Mouse (Mus musculus): Measurements from ENCODE around the gene Vapa.

The Vapa gene

DNA sequence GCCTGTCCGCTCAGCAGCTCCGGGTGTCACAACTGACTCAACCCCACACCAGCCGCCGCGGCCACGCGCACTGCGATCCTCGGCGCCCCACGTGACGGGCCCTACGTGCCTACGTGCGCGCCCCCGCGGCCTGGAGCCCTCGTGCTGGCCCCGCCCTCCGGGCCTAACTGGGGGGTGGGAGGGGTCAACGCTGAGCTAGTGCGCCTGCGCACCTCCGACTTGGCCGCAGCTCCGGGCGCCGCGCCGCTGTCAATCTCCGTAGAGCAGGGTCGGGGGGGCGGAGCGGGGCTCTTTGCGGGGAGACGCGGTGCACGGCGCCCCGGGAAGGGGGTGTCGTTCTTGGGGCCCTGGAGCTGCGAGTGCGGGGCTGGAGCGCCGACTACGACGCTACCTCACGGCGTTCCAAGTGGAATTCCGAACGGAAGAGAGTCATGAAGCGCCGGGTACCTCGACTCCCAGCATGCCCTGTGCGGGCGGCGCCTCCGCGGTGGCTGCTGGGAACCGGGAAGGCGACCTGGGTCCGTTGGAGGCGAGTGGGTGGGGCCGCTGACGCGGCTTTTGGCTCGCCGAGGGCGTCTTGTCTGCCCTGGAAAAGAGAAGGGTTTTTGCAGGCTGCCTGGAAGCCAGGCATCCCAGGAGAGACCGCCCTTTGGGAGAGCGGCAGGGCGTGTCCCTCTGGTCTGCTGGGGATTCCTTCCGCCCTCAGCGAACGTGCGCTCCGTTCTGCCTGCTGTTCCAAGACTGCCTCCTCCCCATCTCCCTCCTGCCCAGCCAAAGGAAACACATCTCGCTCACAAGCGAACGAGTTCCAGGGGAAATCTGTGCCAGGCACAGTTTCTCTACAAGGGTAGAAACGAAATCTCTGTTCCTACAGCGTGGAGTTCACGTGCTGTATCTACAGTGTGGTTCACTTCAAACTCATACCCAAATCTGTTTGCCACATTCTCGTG is at the start of gene Vapa:
Gene Vapa, minus strand, starts transcription at position 93 of the 950 bp plus-strand sequence.
- peak; percentile 49; the same call in 1 of the 2 replicates for TF ChIP-seq GATA4 (IDR thresholded peaks at IDR 0.05; ENCODE audit: insufficient replicate concordance, low read length)

DNA sequence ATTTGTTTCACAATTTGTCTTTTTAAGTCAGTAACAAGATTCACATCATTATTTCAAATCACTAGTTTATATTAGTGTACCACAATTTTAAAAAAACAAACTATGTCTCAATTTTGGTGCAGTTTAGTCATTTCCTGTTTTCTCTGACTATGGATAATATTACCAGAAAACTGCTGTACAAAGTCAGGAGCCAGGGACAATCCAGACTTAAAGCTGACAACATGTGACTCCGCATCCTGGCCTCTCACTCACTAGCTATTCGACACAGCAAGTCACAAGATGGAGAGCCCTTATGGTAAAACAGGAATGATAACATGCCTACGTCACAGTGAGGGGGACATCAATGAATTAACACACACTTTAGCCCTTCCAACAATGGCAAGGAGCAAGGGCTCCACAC is 49.3 kb upstream of the Vapa start:
- no peak for TF ChIP-seq GATA4 (IDR thresholded peaks at IDR 0.05; ENCODE audit: insufficient replicate concordance, low read length)

DNA sequence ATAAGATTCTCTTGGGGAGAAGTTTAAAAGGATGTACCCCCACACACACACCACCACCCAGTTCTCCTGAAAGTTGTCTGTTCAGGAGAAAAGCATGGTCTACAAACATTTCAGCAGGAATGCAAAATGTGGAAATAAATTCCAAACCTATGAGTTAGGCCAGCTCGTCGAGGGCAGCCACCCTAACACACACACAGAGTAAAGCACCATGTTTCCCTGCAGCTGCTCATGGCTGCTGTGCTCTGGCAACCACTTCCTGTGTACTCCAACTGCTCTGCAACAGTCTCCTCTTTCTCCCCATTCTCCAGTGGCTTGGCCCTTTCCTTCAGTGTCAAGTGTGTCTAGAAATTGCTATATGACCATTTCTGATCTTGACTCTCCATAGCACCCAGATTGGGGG is 45.1 kb upstream of the Vapa start:
- no peak for TF ChIP-seq GATA4 (IDR thresholded peaks at IDR 0.05; ENCODE audit: insufficient replicate concordance, low read length)

DNA sequence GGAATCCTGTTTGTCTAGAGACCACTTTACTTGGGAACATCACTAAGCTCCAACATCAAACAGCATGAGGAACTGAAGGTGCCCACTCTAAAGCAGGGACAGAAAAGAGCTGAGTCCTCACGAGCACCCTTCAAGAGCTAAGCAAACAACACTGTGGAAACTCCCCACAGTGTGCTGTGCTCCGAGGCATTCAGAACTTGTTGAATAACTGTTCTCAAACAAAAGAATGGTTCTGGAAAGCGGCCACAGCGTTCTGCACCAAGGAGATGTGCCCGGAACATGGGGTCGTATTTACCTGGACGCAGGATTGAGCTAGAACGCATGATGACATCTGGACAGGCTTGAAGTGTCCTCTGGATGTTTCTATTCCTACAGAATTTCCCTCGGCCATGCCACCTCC is 44.6 kb upstream of the Vapa start:
- no peak for TF ChIP-seq GATA4 (IDR thresholded peaks at IDR 0.05; ENCODE audit: insufficient replicate concordance, low read length)

DNA sequence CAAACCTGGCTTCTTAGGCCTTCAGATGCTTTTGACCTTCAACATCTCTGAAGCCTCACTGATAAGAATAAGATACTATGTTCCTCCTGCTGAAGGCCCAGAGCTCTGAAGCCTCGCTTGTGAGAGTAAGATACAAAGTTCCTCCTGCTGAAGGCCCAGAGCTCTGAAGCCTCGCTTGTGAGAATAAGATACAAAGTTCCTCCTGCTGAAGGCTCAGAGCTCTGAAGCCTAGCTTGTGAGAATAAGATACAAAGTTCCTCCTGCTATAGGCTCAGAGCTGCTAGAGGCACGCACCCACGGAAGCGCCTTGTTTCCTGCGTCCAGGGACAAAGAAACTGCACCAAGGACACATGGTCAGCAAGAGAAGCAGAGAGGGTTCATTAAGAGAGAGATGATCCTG is 43.4 kb upstream of the Vapa start:
- TF ChIP-seq GATA4 (IDR thresholded peaks at IDR 0.05; ENCODE audit: insufficient replicate concordance, low read length), result no peak

DNA sequence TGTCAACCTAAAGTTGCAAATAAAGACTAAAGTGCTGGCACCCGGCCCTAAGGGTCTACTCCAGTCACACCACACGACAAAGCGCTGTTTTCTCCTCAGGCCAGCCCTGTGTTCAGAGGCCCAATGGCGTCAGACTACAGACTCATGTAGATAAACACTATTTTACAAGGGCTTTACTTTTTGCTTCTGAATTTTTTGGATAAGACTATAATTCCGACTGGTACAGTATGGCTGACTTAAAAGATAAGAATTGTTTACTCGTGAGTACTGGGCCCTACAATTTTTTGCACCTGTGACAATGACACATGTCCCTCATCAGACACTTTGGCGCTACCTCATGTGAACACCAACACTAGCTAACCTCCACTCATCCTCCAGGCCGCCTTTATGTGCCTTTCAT is 42.7 kb upstream of the Vapa start:
- TF ChIP-seq GATA4 (IDR thresholded peaks at IDR 0.05; ENCODE audit: insufficient replicate concordance, low read length), result no peak

DNA sequence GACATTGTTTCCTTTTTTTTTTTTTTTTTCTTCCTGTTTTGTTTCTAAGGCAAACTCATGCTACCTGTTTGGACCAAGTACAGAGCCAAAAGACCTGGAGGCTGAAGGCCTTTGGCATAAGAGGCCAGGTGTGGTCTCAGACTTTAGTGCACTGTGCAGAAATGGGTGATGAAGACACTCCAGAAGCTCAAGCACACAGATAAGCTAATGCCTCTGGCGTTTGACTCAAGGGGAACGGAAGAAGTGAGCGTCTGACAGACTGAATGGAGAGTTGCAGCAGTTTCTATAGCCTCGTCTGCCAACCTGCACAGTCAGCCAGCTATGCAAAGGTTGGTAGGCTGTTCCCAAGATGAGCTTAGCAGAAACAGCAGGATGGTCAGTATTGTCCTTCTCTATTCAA is 42.3 kb upstream of the Vapa start:
- TF ChIP-seq GATA4 (IDR thresholded peaks at IDR 0.05; ENCODE audit: insufficient replicate concordance, low read length), result no peak

DNA sequence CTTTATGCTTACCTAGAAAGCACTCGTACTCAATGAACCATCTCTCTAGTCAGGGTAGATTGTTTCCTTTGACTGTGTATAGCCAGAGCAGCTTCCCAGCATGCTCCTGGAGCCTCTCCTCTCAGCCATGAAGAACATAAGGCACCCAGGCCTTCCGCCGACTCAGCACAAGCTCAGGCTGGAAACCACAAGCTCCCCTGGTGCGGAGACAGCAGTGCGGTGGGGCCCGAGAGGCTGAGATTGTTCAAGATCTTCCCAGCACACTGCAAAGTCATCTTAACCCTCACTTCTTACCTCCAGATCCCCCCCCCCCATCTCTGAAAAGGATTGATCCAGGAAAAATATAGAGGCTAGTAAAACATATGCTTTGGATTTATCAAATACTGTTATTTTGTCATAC is 37.2 kb upstream of the Vapa start:
- no peak for TF ChIP-seq GATA4 (IDR thresholded peaks at IDR 0.05; ENCODE audit: insufficient replicate concordance, low read length)

DNA sequence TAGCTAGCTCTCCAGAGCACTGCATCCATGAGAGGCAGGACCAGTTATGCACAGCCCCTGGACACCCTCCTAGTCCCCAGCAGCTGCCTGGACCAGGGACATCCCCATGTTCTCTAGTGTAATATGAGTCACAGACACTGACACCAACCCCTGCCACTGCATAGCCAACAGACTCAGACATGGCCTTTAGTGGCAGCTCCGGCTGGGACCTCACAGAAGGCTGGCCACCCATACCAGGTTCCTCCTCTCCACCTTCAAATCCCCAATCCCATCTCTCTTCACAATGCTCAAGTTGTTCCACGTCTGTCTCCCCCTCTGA is 35.8 kb upstream of the Vapa start:
- TF ChIP-seq GATA4 (IDR thresholded peaks at IDR 0.05; ENCODE audit: insufficient replicate concordance, low read length), result no peak

DNA sequence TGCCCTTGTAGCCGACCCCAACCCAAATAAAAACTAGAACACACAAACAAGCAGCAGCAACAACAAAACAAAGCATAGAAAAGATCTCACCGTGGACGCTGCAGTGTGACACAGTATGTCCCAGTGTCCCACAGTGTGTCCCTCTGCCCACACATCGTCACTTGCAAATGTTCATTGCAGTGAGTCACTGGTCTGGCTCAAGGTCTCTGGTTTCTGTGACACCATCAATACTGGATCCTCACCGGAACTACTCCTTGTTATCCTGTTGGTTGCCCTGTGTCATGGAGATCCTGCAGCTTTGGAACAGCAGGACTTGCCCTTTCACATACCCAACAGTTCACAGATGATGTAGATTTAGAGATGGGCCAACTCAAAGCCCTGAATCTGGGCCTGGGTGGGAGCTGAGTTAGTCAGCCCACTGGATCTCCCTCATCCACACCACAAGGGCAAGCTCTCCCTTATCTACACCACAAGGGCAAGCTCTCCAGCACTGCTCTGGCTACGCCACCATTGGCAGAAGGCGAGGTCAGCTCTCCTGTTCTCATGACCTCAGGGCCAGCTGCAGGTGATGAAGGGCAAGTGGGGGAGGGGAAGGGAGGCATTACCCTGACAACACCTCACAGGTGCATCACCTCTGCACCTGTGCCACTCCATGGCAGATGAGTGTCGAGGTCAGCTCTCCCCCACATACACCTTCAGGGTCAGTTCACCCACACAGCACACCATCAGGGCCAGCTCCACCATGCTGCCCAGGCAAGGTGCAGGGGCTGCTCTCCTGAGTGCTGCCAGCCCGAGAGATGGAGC is 35.2 kb upstream of the Vapa start:
- no peak for TF ChIP-seq GATA4 (IDR thresholded peaks at IDR 0.05; ENCODE audit: insufficient replicate concordance, low read length)

DNA sequence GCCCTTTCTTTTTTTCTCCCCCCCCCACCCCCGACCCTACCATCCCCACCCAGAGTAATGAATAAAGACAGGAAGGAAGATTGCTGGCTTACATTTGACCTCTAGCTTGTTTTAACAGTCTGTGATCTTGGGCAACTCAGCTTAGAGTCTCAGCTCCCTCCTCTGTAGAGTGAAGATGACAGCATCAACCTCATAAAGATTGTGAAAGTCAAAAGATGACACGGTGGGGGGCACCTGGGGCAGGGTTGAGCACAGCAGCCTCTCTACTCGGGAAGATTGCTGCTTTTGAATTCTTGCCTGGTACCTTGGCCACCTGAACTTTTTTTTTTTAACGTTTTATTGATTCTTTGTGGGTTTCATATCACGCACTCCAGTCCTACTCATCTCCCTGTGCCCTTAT is 34.6 kb upstream of the Vapa start:
- TF ChIP-seq GATA4 (IDR thresholded peaks at IDR 0.05; ENCODE audit: insufficient replicate concordance, low read length), result no peak

DNA sequence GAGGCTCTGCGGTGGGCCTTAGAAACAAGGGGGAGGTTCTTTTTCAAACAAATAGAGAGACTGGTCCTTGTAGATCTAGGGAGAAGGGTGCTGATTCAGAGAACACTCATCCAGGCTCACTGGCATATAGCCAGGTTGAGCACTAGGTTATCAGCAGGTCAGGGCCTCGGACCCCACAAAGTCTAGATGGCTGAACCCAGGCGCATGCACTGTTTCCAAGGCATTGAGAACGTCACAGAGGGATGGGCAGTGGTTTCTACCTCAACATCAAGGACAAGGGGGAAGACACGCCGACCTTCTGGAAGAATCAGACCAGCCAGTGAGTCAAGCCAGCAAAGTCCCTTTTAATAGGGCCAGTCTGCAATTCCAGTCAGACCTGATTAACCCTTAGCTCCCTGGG is 33.9 kb upstream of the Vapa start:
- no peak for TF ChIP-seq GATA4 (IDR thresholded peaks at IDR 0.05; ENCODE audit: insufficient replicate concordance, low read length)

DNA sequence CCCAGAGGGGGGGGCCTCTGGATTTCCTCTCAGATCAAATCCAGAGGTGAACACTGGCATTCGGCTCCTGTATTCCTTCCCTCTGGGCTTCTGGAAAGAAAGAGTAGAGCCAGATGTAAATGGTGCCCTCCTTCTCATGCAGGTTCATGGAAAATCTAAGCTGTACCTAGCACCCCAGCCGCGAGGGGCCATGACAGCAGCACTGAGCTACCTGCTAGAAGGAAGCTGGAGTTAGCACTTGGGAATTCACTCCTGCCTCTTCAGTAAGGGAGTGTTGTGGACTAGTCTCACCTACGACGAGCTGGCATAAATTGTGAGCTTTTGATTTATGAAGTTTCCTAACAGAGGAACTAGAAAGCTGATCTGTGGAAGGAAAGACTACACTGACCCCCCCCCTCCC is 30.2 kb upstream of the Vapa start:
- no peak for TF ChIP-seq GATA4 (IDR thresholded peaks at IDR 0.05; ENCODE audit: insufficient replicate concordance, low read length)

DNA sequence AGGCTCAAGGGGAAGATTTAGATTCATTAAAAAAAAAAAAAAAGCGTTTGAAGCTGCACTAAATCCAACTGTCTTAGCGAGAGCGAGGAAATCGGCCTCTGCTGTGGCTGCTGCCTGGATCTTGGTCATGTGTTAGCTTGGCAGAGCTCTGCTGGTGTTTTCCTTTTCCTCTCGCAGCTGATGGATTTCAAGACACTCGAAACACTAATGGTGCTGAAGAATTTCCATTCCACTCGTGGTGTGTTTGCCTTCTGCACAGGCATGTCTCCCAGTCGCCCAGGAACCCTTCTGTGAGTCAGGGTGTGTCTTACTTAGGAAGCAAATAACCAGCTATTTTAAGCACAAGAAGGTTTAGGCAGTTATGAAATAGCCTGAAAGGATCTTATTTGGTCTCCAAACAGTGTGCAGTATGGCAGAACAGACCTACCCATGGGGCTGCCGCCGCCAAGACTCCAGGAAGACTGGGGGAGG is 29.7 kb upstream of the Vapa start:
- TF ChIP-seq GATA4 (IDR thresholded peaks at IDR 0.05; ENCODE audit: insufficient replicate concordance, low read length), result no peak

DNA sequence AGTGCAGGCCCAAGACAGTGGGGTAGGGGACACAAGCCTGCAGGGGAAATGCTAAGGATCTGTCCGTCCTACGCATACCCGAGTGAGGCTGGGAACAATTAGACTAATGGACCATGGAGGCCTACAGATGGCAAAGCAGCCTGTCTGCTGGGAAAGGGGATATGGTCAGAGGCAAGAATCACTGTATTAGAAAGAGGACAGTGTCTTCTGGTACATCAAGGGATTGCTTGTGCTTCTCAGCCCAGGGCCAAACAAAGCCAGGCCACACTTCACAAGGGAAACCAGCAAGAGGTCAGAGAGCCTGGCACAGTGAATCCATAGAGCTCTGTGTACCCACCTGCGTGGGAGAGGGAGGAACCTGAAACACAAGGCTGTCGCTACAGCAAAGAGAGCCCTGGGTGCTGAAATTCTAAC is 29.2 kb upstream of the Vapa start:
- no peak for TF ChIP-seq GATA4 (IDR thresholded peaks at IDR 0.05; ENCODE audit: insufficient replicate concordance, low read length)

DNA sequence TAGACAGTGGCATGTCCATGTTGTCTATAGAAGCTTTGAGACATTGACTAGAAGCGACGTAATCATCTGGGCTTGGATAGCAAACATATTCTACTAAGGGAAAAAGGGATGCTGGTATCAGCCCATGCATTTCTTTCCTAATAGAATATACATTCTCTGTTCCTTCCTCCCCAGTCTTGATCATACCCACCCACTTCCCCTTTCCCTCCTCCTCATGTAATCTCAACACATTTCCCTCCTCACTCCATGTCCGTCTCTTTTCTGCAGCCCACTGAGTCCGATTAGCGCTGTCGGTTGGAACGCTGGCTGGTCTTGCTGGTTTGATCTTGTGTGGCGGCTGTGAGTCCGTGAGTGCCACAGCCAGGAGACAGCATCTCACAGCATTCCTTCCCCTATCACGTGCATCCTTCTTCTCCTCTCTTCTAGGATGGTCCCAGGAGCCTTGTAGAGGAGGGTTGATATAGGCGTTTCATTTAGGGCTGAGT is 28.4 kb upstream of the Vapa start, which contains the start of gene Txndc2:
Gene Txndc2, minus strand, starts transcription at position 435 of the 485 bp plus-strand sequence.
- no peak for TF ChIP-seq GATA4 (IDR thresholded peaks at IDR 0.05; ENCODE audit: insufficient replicate concordance, low read length)

All from liver, adult (tissue).